11 mouse cellular contexts compared by ENCODE assay signal in genomic region chr19:43667430-43667809, GRCm38 (mm10). TPM values are rescaled to one million over a fixed set of nuclear protein-coding genes. Genes with fewer than 3 reads are reported as not detected.
DNase-seq lines count a peak whose midpoint lies in the region; ATAC-seq and TF ChIP-seq lines count a peak whose summit lies in the region.
"Had no signal": no experiment of that assay in that cellular context is flagged by ENCODE, and none has a peak within 500 bp of the region (broad histone marks: within the 10 kb centered on the region; RNA-seq: fewer than 3 reads in every experiment).

No protein-coding gene starts in this region.

- in situ Hi-C loops in CH12.LX (cut with MboI; ENCODE audit: low pct_ligation_motif_present, low pct_unique_long_range_greater_than_20kb, low sequenced_read_pairs), result no loop called here

- TF ChIP-seq POLR2A in CH12.LX (IDR thresholded peaks at IDR 0.05; ENCODE audit: low read depth, low read length), result no peak
- no peak for TF ChIP-seq POLR2A in embryonic fibroblast, embryonic 13.5 days (IDR thresholded peaks at IDR 0.05; ENCODE audit: low read depth, low read length)

- WGBS in kidney, postnatal 0 days, result 55% methylated on average over 4 of the region's 4 CpGs

- H3K4me2 ChIP-seq in kidney, postnatal 0 days (ENCODE audit: low read length), result no peak overlapping the region
- no peak overlapping the region for H3K4me2 ChIP-seq in CH12.LX (ENCODE audit: insufficient read depth, low read depth, poor library complexity, severe bottlenecking)
- H3K4me2 ChIP-seq: heart, embryonic 13.5 days had no signal

- peak; percentile 60 for TF ChIP-seq CTCF in kidney, postnatal 0 days (IDR thresholded peaks at IDR 0.05; ENCODE audit: low read depth)
- TF ChIP-seq CTCF in CH12.LX (conservative IDR thresholded peaks at IDR 0.05 in 1 of 2, IDR thresholded peaks at IDR 0.05 in 1 of 2; ENCODE audit: low read depth in 2 of 2, low read length in 2 of 2), result peak in 1 of 2 experiments; percentile 69; a peak in 2 of 4 replicates
- TF ChIP-seq CTCF in embryonic fibroblast, embryonic 13.5 days (IDR thresholded peaks at IDR 0.05; ENCODE audit: borderline replicate concordance, insufficient read depth, low read length), result 0 out of 2 replicates have a peak, but pooled peaks have one; percentile 21

- H3K9me3 ChIP-seq in kidney, postnatal 0 days (replicated peaks; ENCODE audit: low read length), result no peaks in the 10 kb centered on the region
- H3K9me3 ChIP-seq in CH12.LX (replicated peaks; ENCODE audit: low read length), result no peaks in the 10 kb centered on the region
- H3K9me3 ChIP-seq: heart, embryonic 13.5 days had no signal

- dilution Hi-C loops in CH12.LX (cut with MboI; ENCODE audit: extremely low pct_ligation_motif_present, extremely low pct_unique_long_range_greater_than_20kb, low sequenced_read_pairs), result no loop called here

- peaks cover 16% of the 10 kb centered on the region; the same call in 1 of the 2 replicates for H3K36me3 ChIP-seq in kidney, postnatal 0 days (ENCODE audit: insufficient read depth, low read length)
- H3K36me3 ChIP-seq in CH12.LX (replicated peaks in 1 of 2; ENCODE audit: control insufficient read depth in 1 of 2, insufficient read depth in 1 of 2, low read length in 1 of 2), result peaks cover 23 to 76% of the 10 kb centered on the region in 2 experiments

- H3K9ac ChIP-seq in kidney, postnatal 0 days (ENCODE audit: low read depth, low read length), result no peak overlapping the region
- no peak overlapping the region for H3K9ac ChIP-seq in CH12.LX (ENCODE audit: insufficient read depth, low read depth)
- H3K9ac ChIP-seq: heart, embryonic 13.5 days had no signal

- no peak overlapping the region for H3K27ac ChIP-seq in kidney, postnatal 0 days
- no peak overlapping the region for H3K27ac ChIP-seq in CH12.LX (ENCODE audit: insufficient read depth, low read depth)
- no peak overlapping the region for H3K27ac ChIP-seq in embryonic fibroblast, embryonic 13.5 days (ENCODE audit: insufficient read depth, low read length)
- H3K27ac ChIP-seq: heart, embryonic 13.5 days had no signal

- peak; percentile 18 for TF ChIP-seq RAD21 in CH12.LX (IDR thresholded peaks at IDR 0.05; ENCODE audit: low read depth, low read length)

- no peak for TF ChIP-seq EP300 in CH12.LX (IDR thresholded peaks at IDR 0.05; ENCODE audit: low read length)

- no peak for ATAC-seq in kidney, postnatal 0 days (replicated peaks; ENCODE audit: low FRiP score, low read depth)
- ATAC-seq in megakaryocyte-erythroid progenitor cell, adult 5-6 weeks (replicated peaks; ENCODE audit: low FRiP score, low TSS enrichment, poor library complexity, severe bottlenecking), result no peak
- ATAC-seq: inflammation-experienced regulatory T-cells, adult 6 months had no signal

- H3K4me3 ChIP-seq in kidney, postnatal 0 days (replicated peaks; ENCODE audit: low read depth, low read length), result no peak overlapping the region
- H3K4me3 ChIP-seq in CH12.LX (replicated peaks in 1 of 3; ENCODE audit: low read depth in 2 of 3, low read length in 2 of 3, poor library complexity in 1 of 3), result no peak overlapping the region
- no peak overlapping the region for H3K4me3 ChIP-seq in embryonic fibroblast, embryonic 13.5 days (ENCODE audit: insufficient read depth, low read length)
- H3K4me3 ChIP-seq: heart, embryonic 13.5 days had no signal

- no peaks in the 10 kb centered on the region for H3K4me1 ChIP-seq in kidney, postnatal 0 days (replicated peaks; ENCODE audit: insufficient read depth, low read length)
- H3K4me1 ChIP-seq in CH12.LX (ENCODE audit: control insufficient read depth in 1 of 2, insufficient read depth in 2 of 2), result peaks cover 0 to 48% of the 10 kb centered on the region in 2 experiments; a peak in 3 of 4 replicates
- peaks cover 6% of the 10 kb centered on the region; the same call in 1 of the 2 replicates for H3K4me1 ChIP-seq in embryonic fibroblast, embryonic 13.5 days (ENCODE audit: control insufficient read depth, insufficient read depth, low read length)

- H3K79me2 ChIP-seq in CH12.LX (replicated peaks; ENCODE audit: control insufficient read depth, extremely low read depth, insufficient read depth, poor library complexity, severe bottlenecking), result peaks cover 2% of the 10 kb centered on the region

- peak; percentile 53 for DNase-seq in kidney, postnatal 0 days (ENCODE audit: low spot score)
- no peak for DNase-seq in kidney, adult 8-10 months
- peak; percentile 61 for DNase-seq in 416B (ENCODE audit: low read depth)
- DNase-seq in CH12.LX (ENCODE audit: extremely low read depth), result peak; percentile 47
- DNase-seq in c-Kit-positive CD71-positive TER-119-positive erythroid progenitor cells, embryonic 14.5 days (ENCODE audit: low spot score), result no peak
- no peak for DNase-seq in adrenal gland, postnatal 36 days
- DNase-seq: layer of hippocampus, postnatal 36 days had no signal

- H3K27me3 ChIP-seq in kidney, postnatal 0 days (ENCODE audit: insufficient read depth, low read length), result no peaks in the 10 kb centered on the region
- no peaks in the 10 kb centered on the region for H3K27me3 ChIP-seq in CH12.LX (replicated peaks)
- H3K27me3 ChIP-seq: heart, embryonic 13.5 days had no signal

TF ChIP-seq in CH12.LX, 34 proteins besides CTCF, POLR2A, EP300 and RAD21 (continues in another document):
- TF ChIP-seq NRF1 (IDR thresholded peaks at IDR 0.05; ENCODE audit: low read depth, low read length) (no peak), NELFE (IDR thresholded peaks at IDR 0.05; ENCODE audit: low read depth, low read length) (no peak), MAX (IDR thresholded peaks at IDR 0.05; ENCODE audit: low read length) (peak; percentile 92), USF1 (IDR thresholded peaks at IDR 0.05; ENCODE audit: low read depth, low read length) (peak; percentile 44; the same call in 1 of the 2 replicates), JUN (IDR thresholded peaks at IDR 0.05; ENCODE audit: insufficient read depth, low read depth, low read length) (no peak), USF2 (conservative IDR thresholded peaks at IDR 0.05; ENCODE audit: low read depth, low read length) (peak; percentile 35), CHD1 (IDR thresholded peaks at IDR 0.05; ENCODE audit: low read depth, low read length) (no peak), GABPA (IDR thresholded peaks at IDR 0.05; ENCODE audit: insufficient replicate concordance, low read depth, low read length) (no peak), TCF12 (IDR thresholded peaks at IDR 0.05; ENCODE audit: low read depth, low read length) (no peak), SIN3A (IDR thresholded peaks at IDR 0.05; ENCODE audit: low read length) (no peak), UBTF (IDR thresholded peaks at IDR 0.05; ENCODE audit: low read depth, low read length) (no peak), ETS1 (conservative IDR thresholded peaks at IDR 0.05; ENCODE audit: low read depth, low read length) (no peak), BHLHE40 (IDR thresholded peaks at IDR 0.05; ENCODE audit: low read depth, low read length) (no peak), POLR2AphosphoS2 (IDR thresholded peaks at IDR 0.05; ENCODE audit: low read depth, low read length) (no peak), ZNF384 (IDR thresholded peaks at IDR 0.05; ENCODE audit: low read depth, low read length) (no peak), TBP (conservative IDR thresholded peaks at IDR 0.05; ENCODE audit: low read depth, low read length) (no peak), MAZ (IDR thresholded peaks at IDR 0.05; ENCODE audit: low read depth, low read length) (no peak), PAX5 (IDR thresholded peaks at IDR 0.05; ENCODE audit: low read length) (no peak), MXI1 (IDR thresholded peaks at IDR 0.05; ENCODE audit: low read depth, low read length) (no peak), SMC3 (IDR thresholded peaks at IDR 0.05; ENCODE audit: low read depth, low read length) (peak; percentile 39; the same call in 1 of the 2 replicates), ELF1 (IDR thresholded peaks at IDR 0.05; ENCODE audit: low read depth, low read length) (no peak), IRF4 (IDR thresholded peaks at IDR 0.05; ENCODE audit: low read depth, low read length) (no peak), MAFK (IDR thresholded peaks at IDR 0.05; ENCODE audit: insufficient replicate concordance, low read length) (no peak), RCOR1 (conservative IDR thresholded peaks at IDR 0.05; ENCODE audit: low read depth, low read length) (no peak), ZMIZ1 (IDR thresholded peaks at IDR 0.05; ENCODE audit: low read depth, low read length) (no peak)

RNA-seq across cellular contexts. Expression of gene Slc25a28, which starts 7.3 kb away (rescaled TPM):
- polyA plus RNA-seq in kidney, postnatal 0 days (2015; fragmentation: Nextera tagmentation; extraction: Ambion mirVana), result 13.5 and 17.1 TPM in 2 replicates
- total RNA-seq in CH12.LX (2012; rRNA removed), result 33.0 and 35.2 TPM in 2 replicates
- total RNA-seq in CH12.LX (2014; rRNA removed), result 37.8 and 41.5 TPM in 2 replicates
- 42.8 and 48.1 TPM in 2 replicates for polyA plus RNA-seq in CH12.LX (2012; ENCODE audit: insufficient read length, low read depth)
- polyA plus RNA-seq in embryonic fibroblast, embryonic 13.5 days (2011; ENCODE audit: insufficient read length, low read depth, missing spikeins), result 16.0 and 16.5 TPM in 2 replicates
- total RNA-seq in adrenal gland, postnatal 36 days (2021), result 10 to 100 TPM; 54.2 to 91.4 TPM
- 43.4 and 47.5 TPM in 2 replicates for total RNA-seq in megakaryocyte-erythroid progenitor cell, adult 5-6 weeks (2014; fragmentation: Nextera tagmentation)
- 23.8 and 35.2 TPM in 2 replicates for total RNA-seq in megakaryocyte-erythroid progenitor cell, adult 5-6 weeks (2017)

RNA-seq across cellular contexts. Expression of gene Entpd7, which starts 22.1 kb away (rescaled TPM):
- polyA plus RNA-seq in kidney, postnatal 0 days (2015; fragmentation: Nextera tagmentation; extraction: Ambion mirVana), result 11.3 and 12.0 TPM in 2 replicates
- 6.0 and 7.7 TPM in 2 replicates for total RNA-seq in CH12.LX (2012; rRNA removed)
- total RNA-seq in CH12.LX (2014; rRNA removed), result 2.7 and 2.9 TPM in 2 replicates
- 3.9 and 4.0 TPM in 2 replicates for polyA plus RNA-seq in CH12.LX (2012; ENCODE audit: insufficient read length, low read depth)
- polyA plus RNA-seq in embryonic fibroblast, embryonic 13.5 days (2011; ENCODE audit: insufficient read length, low read depth, missing spikeins), result 12.8 and 15.2 TPM in 2 replicates
- 10 to 100 TPM; 21.2 to 27.1 TPM for total RNA-seq in adrenal gland, postnatal 36 days (2021)
- total RNA-seq in megakaryocyte-erythroid progenitor cell, adult 5-6 weeks (2014; fragmentation: Nextera tagmentation), result 6.2 and 10.0 TPM in 2 replicates
- total RNA-seq in megakaryocyte-erythroid progenitor cell, adult 5-6 weeks (2017), result 1.4 and 2.3 TPM in 2 replicates

RNA-seq across cellular contexts. Expression of gene Nkx2-3, which starts 55.3 kb away (rescaled TPM):
- not detected in 2 replicates for polyA plus RNA-seq in kidney, postnatal 0 days (2015; fragmentation: Nextera tagmentation; extraction: Ambion mirVana)
- total RNA-seq in CH12.LX (2012; rRNA removed) (not detected in 2 replicates), CH12.LX (2014; rRNA removed) (not detected in 2 replicates)
- 0.15 TPM in 1 of 2 replicates, not detected in the other for polyA plus RNA-seq in CH12.LX (2012; ENCODE audit: insufficient read length, low read depth)
- not detected in 2 replicates for polyA plus RNA-seq in embryonic fibroblast, embryonic 13.5 days (2011; ENCODE audit: insufficient read length, low read depth, missing spikeins)
- total RNA-seq in adrenal gland, postnatal 36 days (2021), result not detected
- not detected in 2 replicates for total RNA-seq in megakaryocyte-erythroid progenitor cell, adult 5-6 weeks (2014; fragmentation: Nextera tagmentation)
- total RNA-seq in megakaryocyte-erythroid progenitor cell, adult 5-6 weeks (2017), result not detected in 2 replicates
- total RNA-seq: layer of hippocampus, postnatal 36 days had no signal
- polyA plus RNA-seq: heart, embryonic 13.5 days; inflammation-experienced regulatory T-cells, adult 6 months had no signal

Comparison
In these comparisons a context has a peak if more than half of its experiments do, and no peak if none do; other contexts are left out.
1. DNase-seq: peak in kidney, postnatal 0 days (single experiment), 416B (single experiment) and CH12.LX (single experiment); none in kidney, adult 8-10 months (0 of 2), c-Kit-positive CD71-positive TER-119-positive erythroid progenitor cells, embryonic 14.5 days (single experiment) and adrenal gland, postnatal 36 days (0 of 2).